Mouse (Mus musculus) left cerebral cortex, postnatal 4 days (tissue): ENCODE measurements around the gene Hnrnph3. TPM values are rescaled to one million over a fixed set of nuclear protein-coding genes. Genes with fewer than 3 reads are reported as not detected.
A peak's percentile ranks its signal among the peaks of the same experiment; 100 is the strongest.

ENCODE experiments used
- DNase-seq: peaks from one replicate; pipeline ENCODE4 v3.0.0-alpha.2; 2022
- intact Hi-C: fragments of 180-260 bp; cut with DNase I; formaldehyde crosslinking; loops from one replicate; pipeline ENCODE4 v1.15.1; 2025
- total RNA-seq, 2 experiments: library from RNA; stranded (reverse); gene quantifications; 2 replicates each; pipeline ENCODE4 v1.2.3; 2021

Gene Hnrnph3
- total RNA-seq, 2 experiments from 2014 or later: 62.6 to 68.1 TPM

- no peak for DNase-seq
- intact Hi-C loops: no loop called here
Measured at GRCm38 (mm10) chr10:63032956-63033355, 8.9 kb upstream of the Hnrnph3 start.

GRCm38 (mm10) chr10:63032267-63032666 lies 8.2 kb upstream of the Hnrnph3 start:
- no peak for DNase-seq
- intact Hi-C loops: no loop called here

GRCm38 (mm10) chr10:63028396-63028795 lies 4.4 kb upstream of the Hnrnph3 start:
- no peak for DNase-seq
- intact Hi-C loops: loop anchor here (10.0 kb wide), 1 partner anchor 86 kb away; no protein-coding TSS in a partner anchor

GRCm38 (mm10) chr10:63027376-63028161 lies 3.6 kb upstream of the Hnrnph3 start:
- DNase-seq: no peak
- intact Hi-C loops: loop anchor here (10.0 kb wide), 1 partner anchor 87 kb away; no protein-coding TSS in a partner anchor

DNA sequence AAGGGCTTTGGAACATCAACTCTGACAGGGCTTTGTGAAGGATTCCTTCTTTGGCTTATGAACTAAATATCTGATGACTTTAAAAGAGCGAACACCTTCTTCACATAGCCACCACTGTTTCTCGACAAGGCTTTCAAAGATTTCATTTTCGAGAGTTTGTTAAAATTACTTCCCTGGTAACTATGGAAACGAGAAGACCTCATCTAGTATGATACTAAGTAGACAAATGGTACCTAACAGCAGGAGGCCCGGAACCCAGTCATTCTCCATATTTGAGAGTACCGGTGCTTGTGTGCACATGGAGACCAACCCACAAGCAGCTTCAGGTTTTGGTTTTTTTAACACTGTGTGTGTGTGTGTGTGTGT lies 2.8 kb upstream of the Hnrnph3 start:
- DNase-seq: no peak
- intact Hi-C loops: loop anchor here (10.0 kb wide), 1 partner anchor 88 kb away; no protein-coding TSS in a partner anchor

DNA sequence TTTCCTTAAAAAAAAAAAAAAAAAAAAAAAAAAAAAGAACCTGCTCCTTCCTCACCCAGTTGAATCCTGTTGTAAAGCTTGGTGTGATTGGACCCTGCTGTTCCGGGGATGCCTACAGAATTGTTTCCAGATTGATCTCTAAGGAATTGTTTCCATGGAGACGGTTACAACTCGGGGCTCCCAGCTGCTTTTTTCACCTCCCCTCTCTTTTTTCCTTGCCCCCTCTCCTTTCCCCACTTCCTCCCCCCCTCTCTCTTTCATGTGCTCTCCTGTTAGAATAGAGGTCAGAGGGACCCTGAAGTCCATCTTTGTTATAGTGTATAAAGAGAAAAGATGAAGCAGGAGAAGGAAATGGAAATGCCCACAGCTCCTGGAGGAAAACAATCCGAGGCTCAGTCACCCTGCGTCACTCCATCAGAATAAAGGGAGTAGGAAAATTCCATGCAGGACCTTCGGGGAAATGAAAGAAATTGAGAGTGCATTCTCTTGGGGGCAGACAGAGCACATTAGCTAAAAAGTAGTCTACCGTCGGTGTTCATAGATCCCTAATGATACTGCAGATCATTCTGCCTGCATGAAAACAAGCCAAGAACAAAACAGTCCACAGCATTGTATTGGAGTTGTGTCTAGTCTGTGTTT lies 2.3 kb upstream of the Hnrnph3 start:
- DNase-seq: no peak
- intact Hi-C loops: loop anchor here (10.0 kb wide), 1 partner anchor 89 kb away; no protein-coding TSS in a partner anchor

GRCm38 (mm10) chr10:63025491-63026011 lies 1.5 kb upstream of the Hnrnph3 start:
- intact Hi-C loops: loop anchor here (10.0 kb wide), 1 partner anchor 89 kb away; no protein-coding TSS in a partner anchor
- no peak for DNase-seq

GRCm38 (mm10) chr10:63025016-63025415 lies 999 bp upstream of the Hnrnph3 start:
- no peak for DNase-seq
- intact Hi-C loops: loop anchor here (10.0 kb wide), 1 partner anchor 90 kb away; no protein-coding TSS in a partner anchor

DNA sequence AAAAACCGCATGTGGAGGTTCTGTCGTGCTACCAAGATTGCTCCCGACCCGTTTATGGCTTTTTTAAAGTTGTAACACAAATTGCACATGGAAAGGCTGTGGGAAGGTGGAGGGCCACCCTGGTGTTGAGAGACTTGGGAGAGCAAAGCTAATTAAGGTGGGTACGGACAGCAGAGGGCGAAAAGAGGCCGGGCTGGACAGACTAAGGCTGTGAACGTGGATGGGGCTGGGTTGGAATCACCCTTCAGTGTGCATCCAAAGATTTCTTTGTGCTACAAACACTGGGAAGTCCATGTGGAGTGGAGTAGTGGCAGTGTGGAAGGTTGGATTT lies 528 bp upstream of the Hnrnph3 start:
- DNase-seq: peak; percentile 80
- intact Hi-C loops: loop anchor here (5.0 to 10.0 kb wide), 2 partner anchors 43 to 90 kb away; no protein-coding TSS in a partner anchor

- intact Hi-C loops: loop anchor here (5.0 to 10.0 kb wide), 2 partner anchors 44 to 92 kb away; no protein-coding TSS in a partner anchor
- peak; percentile 84 for DNase-seq
Measured at GRCm38 (mm10) chr10:63023121-63023748, 782 bp downstream of the Hnrnph3 start.

DNA sequence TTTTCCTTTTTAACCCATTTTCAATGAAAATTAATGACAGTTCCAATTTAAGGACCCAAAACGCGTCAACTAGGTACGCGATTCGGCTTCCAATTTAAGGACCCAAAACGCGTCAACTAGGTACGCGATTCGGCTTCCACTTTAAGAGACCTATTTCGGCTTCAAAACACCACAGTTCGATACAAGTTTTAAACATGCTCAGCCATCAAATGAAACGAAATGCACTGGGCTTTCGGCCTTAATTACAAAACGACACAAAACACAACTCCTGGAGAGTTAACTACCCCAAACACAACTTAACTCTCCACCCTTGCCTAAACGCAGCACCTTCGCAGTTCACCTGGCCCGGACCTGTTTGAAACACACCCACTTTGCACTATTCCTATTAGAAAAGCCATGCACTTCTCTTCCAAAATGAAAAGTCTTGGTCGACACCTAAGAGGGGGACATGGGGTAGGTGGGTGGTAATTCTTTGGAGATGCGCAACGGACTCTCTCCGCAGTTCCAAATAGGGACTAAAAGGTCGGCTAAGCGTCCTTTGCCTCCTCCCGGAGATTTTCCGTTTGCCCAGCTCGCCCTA lies 1.4 kb downstream of the Hnrnph3 start:
- intact Hi-C loops: loop anchor here (5.0 to 10.0 kb wide), 2 partner anchors 45 to 92 kb away; no protein-coding TSS in a partner anchor
- no peak for DNase-seq

DNA sequence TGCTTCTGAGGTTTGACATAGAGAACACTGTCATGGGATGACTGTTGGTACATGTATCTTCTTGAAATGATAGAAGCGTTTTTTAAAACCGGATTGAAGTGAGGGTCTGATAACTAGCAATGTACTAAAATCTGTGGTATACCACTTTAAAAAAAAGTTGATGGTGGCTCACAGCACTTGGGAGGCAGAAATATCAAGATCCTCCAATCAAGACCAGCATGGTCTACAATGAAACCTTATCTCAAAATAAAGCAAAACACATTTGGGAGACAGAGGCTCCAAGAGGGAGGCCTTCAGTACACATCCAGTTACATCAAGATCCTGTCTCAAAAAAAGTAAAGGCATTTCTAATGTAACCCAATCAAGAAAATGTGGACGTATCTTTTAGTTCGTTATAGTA lies 2.3 kb downstream of the Hnrnph3 start:
- intact Hi-C loops: loop anchor here (5.0 to 10.0 kb wide), 2 partner anchors 46 to 93 kb away; no protein-coding TSS in a partner anchor
- DNase-seq: no peak

DNA sequence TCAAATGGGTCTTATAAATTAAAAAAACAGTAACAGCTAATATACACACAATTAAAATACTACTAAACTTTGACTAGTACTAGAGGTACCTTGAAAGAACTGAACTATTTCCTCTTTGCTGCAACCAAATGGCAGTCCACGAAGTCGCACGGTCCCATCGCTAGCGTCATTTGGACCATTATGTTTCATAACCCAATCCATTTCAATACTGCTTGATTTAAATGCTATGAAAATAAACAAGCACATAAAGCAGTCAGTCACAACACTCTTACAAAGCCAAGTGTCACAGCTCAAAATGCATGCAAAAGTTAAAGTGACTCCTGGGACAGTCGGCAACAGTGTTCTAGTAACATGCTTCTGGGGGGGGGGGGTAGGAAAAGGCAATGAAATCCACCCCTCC lies 4.7 kb downstream of the Hnrnph3 start:
- intact Hi-C loops: no loop called here
- DNase-seq: no peak

- DNase-seq: no peak
- intact Hi-C loops: no loop called here
Measured at GRCm38 (mm10) chr10:63014168-63014567, 9.8 kb downstream of the Hnrnph3 start.

DNA sequence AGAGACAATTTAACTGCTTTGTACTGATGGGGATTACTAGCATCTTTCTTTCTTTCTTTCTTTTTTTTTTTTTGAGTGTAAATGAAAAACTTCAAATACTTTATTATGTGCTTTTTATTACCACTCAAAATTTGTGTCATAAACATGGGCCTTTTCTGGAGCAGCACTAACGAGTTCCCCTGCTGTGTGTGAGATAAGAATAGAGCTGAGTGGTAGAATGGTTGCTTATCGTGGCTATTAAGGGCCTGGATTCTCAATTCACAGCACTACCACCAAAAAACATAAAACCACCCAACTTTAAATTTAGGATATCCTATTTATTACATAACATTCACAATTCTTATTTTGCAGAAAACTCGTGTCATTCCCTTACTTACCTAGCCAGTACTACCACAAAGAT lies 10.5 kb downstream of the Hnrnph3 start:
- no peak for DNase-seq
- intact Hi-C loops: no loop called here

DNA sequence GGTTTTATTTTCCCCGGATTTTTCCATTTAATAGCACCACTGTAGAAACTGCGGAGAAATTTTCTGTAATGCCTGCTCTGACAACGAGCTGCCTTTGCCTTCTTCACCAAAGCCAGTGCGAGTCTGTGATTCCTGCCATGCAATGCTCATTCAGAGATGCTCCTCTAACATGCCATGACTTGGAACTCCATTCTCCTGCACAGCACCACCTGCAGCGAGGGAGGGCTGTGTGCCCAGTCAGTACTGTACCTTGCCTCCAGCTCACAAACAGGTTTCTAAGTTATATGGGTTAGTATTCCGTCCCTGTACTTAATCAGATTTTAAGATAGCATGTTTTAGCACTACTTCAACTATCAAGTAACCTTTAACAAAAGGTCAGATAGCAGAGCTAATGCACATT lies 12.5 kb downstream of the Hnrnph3 start:
- intact Hi-C loops: no loop called here
- no peak for DNase-seq

DNA sequence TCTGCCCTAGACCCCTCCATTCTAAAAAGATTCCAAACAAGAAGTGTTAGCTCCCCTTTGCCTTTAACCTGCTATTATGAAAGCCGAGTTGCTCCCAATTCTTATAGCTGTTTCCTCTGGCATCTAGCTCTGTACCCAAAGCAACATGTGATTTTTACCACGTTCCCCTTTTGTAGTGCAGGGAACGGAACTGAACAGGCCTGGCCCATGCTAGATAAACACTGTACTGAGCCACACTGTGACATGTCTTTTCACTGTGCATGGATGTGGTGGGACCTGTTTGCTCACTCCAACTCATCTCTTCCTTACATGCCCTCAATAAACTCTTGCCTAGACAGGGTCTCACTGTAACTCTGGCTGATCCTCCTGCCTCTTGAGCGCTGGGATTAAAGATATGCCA lies 13.7 kb downstream of the Hnrnph3 start:
- intact Hi-C loops: no loop called here
- no peak for DNase-seq

DNA sequence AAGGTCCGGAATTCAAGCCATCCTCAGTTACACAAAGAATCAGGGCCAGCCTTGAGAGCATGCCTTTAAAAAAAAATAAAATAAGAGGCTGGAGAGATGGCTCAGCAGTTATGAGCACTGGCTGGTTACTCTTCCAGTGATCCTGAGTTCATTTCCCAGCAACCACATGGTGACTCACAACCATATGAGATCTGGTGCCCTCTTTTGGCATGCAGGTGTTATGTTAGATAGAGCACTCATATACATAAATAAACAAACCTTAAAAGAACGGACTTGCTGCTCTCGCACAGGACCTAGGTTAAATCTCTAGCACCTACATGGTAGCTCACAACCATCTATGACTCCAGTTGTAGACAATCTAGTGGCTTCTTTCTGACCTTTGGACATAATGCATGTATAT lies 15.8 kb downstream of the Hnrnph3 start:
- intact Hi-C loops: no loop called here

GRCm38 (mm10) chr10:63004556-63004955 lies 19.5 kb downstream of the Hnrnph3 start:
- intact Hi-C loops: no loop called here
- no peak for DNase-seq

More for the DNA sequence above, 15.8 kb downstream of the Hnrnph3 start:
- DNase-seq: no peak

- no peak for DNase-seq
- intact Hi-C loops: no loop called here
Measured at GRCm38 (mm10) chr10:63003252-63003651, 20.8 kb downstream of the Hnrnph3 start.

- intact Hi-C loops: no loop called here
- no peak for DNase-seq
Measured at GRCm38 (mm10) chr10:63000584-63000983, 23.4 kb downstream of the Hnrnph3 start.
